Mouse (Mus musculus): ENCODE results near the gene Isoc2a. TPM values are rescaled to one million over a fixed set of nuclear protein-coding genes. Genes with fewer than 3 reads are reported as not detected.

The Isoc2a gene
- polyA plus RNA-seq, 1 experiment from 2014 or later = 0.53 TPM

DNA sequence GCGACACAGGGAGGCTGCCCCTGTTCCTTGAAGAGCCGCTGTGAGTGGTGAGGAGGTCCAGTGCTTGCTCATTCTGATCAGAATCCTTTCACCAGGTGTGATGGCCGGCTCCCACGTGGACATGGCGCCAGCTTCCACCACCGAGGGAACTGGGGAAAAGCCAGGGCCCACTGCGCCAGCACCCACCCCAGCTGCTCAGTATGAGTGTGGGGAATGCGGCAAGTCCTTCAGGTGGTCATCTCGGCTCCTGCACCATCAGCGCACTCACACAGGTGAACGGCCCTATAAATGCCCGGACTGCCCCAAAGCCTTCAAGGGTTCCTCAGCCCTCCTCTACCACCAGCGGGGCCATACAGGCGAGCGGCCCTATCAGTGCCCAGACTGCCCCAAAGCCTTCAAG, 41.7 kb downstream of the Isoc2a start:
- Histone ChIP-seq H3K4me3 (ENCODE audit: low read depth, low read length) (no peak overlapping the region), H3K27me3 (replicated peaks; ENCODE audit: control insufficient read depth, insufficient read depth, low read length) (no peaks in the 10 kb centered on the region), H3K9ac (ENCODE audit: low read length) (no peak overlapping the region), H3K36me3 (ENCODE audit: control insufficient read depth, insufficient read depth, low read length) (peaks cover 41% of the 10 kb centered on the region), H3K9me3 (replicated peaks; ENCODE audit: control insufficient read depth, low read length) (no peaks in the 10 kb centered on the region), H3K4me1 (ENCODE audit: control insufficient read depth, insufficient read depth, low read length) (peaks cover 25% of the 10 kb centered on the region), H3K27ac (ENCODE audit: low read depth, low read length) (no peak overlapping the region), H3K4me2 (ENCODE audit: low read length) (no peak overlapping the region)
- DNase-seq (ENCODE audit: low spot score) (no peak), ATAC-seq (no peak)
- 90% methylated on average over 15 of the region's 15 CpGs for WGBS

DNA sequence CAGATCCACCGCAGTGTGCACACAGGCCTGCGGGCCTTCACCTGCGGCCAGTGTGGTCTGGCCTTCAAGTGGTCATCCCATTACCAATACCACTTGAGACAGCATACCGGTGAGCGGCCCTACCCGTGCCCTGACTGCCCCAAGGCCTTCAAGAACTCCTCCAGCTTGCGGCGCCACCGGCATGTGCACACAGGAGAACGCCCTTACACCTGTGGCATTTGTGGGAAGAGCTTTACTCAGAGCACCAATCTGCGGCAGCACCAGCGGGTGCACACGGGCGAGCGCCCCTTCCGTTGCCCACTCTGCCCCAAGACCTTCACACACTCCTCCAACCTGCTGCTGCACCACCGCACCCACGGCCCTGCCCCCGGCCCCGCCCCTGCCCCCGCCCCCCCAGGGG, 42.1 kb downstream of the Isoc2a start:
- H3K36me3 ChIP-seq (ENCODE audit: control insufficient read depth, insufficient read depth, low read length) = peaks cover 41% of the 10 kb centered on the region
- peaks cover 29% of the 10 kb centered on the region for H3K4me1 ChIP-seq (ENCODE audit: control insufficient read depth, insufficient read depth, low read length)

DNA sequence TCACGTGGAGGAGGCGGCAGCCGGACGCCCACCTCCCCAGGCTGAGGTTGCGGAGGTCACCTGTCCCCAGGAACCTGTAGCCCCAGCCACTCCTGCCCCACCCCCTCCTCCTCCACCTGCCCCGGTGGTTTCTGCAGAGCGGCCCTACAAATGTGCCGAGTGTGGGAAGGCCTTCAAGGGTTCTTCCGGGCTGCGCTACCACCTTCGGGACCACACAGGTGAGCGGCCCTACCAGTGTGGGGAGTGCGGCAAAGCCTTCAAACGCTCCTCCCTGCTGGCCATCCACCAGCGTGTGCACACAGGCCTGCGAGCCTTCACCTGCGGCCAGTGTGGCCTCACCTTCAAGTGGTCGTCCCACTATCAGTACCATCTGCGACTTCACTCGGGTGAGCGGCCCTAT, 43.0 kb downstream of the Isoc2a start:
- H3K9ac ChIP-seq (ENCODE audit: low read length) = no peak overlapping the region
- no peaks in the 10 kb centered on the region for H3K9me3 ChIP-seq (replicated peaks; ENCODE audit: control insufficient read depth, low read length)
- H3K4me2 ChIP-seq (ENCODE audit: low read length) = no peak overlapping the region
- H3K36me3 ChIP-seq (ENCODE audit: control insufficient read depth, insufficient read depth, low read length) = peaks cover 41% of the 10 kb centered on the region
- DNase-seq (ENCODE audit: low spot score) = no peak
- H3K27me3 ChIP-seq (replicated peaks; ENCODE audit: control insufficient read depth, insufficient read depth, low read length) = no peaks in the 10 kb centered on the region
- peaks cover 33% of the 10 kb centered on the region for H3K4me1 ChIP-seq (ENCODE audit: control insufficient read depth, insufficient read depth, low read length)
- ATAC-seq = no peak
- WGBS = 91% methylated on average over 21 of the region's 21 CpGs
- H3K4me3 ChIP-seq (ENCODE audit: low read depth, low read length) = no peak overlapping the region
- H3K27ac ChIP-seq (ENCODE audit: low read depth, low read length) = no peak overlapping the region

More for the DNA sequence above, 42.1 kb downstream of the Isoc2a start:
- Histone ChIP-seq H3K27ac (ENCODE audit: low read depth, low read length) (no peak overlapping the region), H3K9ac (ENCODE audit: low read length) (no peak overlapping the region), H3K9me3 (replicated peaks; ENCODE audit: control insufficient read depth, low read length) (no peaks in the 10 kb centered on the region), H3K4me2 (ENCODE audit: low read length) (no peak overlapping the region), H3K27me3 (replicated peaks; ENCODE audit: control insufficient read depth, insufficient read depth, low read length) (no peaks in the 10 kb centered on the region), H3K4me3 (ENCODE audit: low read depth, low read length) (no peak overlapping the region)
- ATAC-seq (no peak), DNase-seq (ENCODE audit: low spot score) (no peak)
- 85% methylated on average over 21 of the region's 21 CpGs for WGBS

DNA sequence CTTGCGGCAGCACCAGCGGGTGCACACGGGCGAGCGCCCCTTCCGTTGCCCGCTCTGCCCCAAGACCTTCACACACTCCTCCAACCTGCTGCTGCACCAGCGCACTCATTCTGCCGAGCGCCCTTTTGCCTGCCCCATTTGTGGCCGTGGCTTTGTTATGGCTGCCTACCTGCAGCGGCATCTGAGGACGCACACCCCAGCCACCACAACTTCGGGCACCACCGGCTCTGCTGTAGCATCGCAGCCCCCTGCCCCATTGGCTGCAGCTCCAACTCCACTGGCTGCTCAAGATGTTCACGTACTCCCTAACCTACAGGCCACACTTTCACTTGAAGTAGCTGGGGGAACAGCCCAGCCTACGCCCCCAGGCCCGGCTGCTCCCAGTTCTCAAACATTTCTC, 43.5 kb downstream of the Isoc2a start:
- Histone ChIP-seq H3K9ac (ENCODE audit: low read length) (no peak overlapping the region), H3K27me3 (replicated peaks; ENCODE audit: control insufficient read depth, insufficient read depth, low read length) (no peaks in the 10 kb centered on the region), H3K36me3 (ENCODE audit: control insufficient read depth, insufficient read depth, low read length) (peaks cover 41% of the 10 kb centered on the region), H3K4me1 (ENCODE audit: control insufficient read depth, insufficient read depth, low read length) (peaks cover 38% of the 10 kb centered on the region), H3K4me3 (ENCODE audit: low read depth, low read length) (no peak overlapping the region), H3K9me3 (replicated peaks; ENCODE audit: control insufficient read depth, low read length) (no peaks in the 10 kb centered on the region), H3K27ac (ENCODE audit: low read depth, low read length) (peak overlapping the region; percentile 96; the same call in 1 of the 2 replicates), H3K4me2 (ENCODE audit: low read length) (no peak overlapping the region)
- 85% methylated on average over 18 of the region's 19 CpGs for WGBS
- ATAC-seq (no peak), DNase-seq (ENCODE audit: low spot score) (no peak)

DNA sequence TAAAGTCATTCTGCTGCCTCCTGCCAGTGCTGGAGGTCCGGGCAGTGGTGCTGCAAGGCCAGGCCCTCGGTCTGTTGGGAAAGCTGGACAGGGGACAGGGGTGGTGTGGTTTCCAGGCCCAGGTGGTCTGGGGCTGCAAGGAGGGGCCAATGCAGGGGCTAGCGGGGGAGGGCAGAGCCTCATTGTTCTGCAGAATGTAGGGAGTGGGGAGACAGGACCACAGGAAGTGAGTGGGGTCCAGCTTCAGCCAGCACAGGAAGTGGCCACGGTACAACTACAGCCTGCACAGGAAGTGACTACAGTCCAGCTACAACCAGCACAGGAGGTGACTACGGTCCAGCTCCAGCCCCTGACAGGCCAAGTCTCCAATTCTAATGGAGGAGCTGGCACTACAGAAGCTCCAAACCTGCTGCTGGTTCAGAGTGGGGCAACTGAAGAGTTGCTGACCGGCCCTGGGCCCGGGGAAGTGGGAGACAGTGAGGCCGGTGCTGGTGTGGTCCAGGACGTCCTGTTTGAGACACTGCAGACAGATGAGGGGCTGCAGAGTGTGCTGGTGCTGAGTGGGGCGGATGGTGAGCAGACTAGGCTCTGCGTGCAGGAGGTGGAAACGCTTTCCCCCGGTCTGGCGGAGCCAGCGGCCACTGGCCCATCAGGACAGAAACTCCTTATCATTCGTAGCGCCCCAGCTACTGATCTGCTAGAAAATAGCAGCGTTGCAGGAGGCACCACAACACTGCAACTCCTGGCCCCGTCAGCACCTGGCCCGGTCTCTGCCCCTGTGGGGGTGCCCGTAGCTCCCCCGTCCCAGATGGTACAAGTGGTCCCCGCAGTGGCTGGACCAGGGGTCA, 44.2 kb downstream of the Isoc2a start:
- Histone ChIP-seq H3K4me2 (ENCODE audit: low read length) (peak overlapping the region; percentile 91; the same call in 1 of the 2 replicates), H3K4me1 (ENCODE audit: control insufficient read depth, insufficient read depth, low read length) (peaks cover 41% of the 10 kb centered on the region), H3K9ac (ENCODE audit: low read length) (peak overlapping the region; percentile 40), H3K4me3 (ENCODE audit: low read depth, low read length) (no peak overlapping the region), H3K9me3 (replicated peaks; ENCODE audit: control insufficient read depth, low read length) (no peaks in the 10 kb centered on the region), H3K36me3 (ENCODE audit: control insufficient read depth, insufficient read depth, low read length) (peaks cover 41% of the 10 kb centered on the region), H3K27me3 (replicated peaks; ENCODE audit: control insufficient read depth, insufficient read depth, low read length) (no peaks in the 10 kb centered on the region), H3K27ac (ENCODE audit: low read depth, low read length) (peak overlapping the region; percentile 96)
- ATAC-seq (no peak), DNase-seq (ENCODE audit: low spot score) (no peak)
- WGBS = 59% methylated on average over 23 of the region's 23 CpGs

DNA sequence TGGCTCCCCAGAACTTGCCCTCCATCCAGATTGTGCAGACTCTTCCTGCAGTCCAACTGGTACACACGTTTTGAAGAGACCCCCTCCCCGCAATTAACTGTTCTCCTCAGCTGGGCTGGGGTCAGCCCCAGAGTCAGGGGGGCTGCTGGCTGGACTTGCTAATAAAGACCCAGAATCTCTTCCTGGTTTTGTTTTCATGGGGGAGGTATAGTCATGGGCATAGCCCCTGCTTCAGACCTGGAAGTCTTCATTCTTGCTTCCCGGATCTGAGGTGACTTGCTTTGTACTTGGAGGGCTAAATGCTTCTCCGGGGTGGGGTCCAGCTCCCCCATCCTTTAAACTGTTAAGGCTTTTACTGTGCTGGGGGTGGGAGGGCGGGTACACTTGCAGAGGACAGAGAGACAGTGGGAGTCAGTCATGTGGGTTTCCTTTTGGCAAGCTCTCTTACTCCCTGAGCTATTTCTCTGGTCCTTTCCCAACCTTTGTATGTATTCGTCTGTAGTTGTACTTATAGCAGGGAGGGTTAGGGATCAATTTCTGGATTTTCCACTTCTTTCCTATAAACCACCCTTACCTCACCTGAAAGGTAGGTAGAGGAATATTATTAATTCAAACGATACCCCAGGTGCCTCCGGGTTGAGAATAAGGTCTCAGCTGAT, 45.0 kb downstream of the Isoc2a start, which contains the start of gene Nat14:
Gene Nat14, plus strand, starts transcription at position 205 of the 659 bp plus-strand sequence.
- Histone ChIP-seq H3K9me3 (replicated peaks; ENCODE audit: control insufficient read depth, low read length) (no peaks in the 10 kb centered on the region), H3K4me3 (ENCODE audit: low read depth, low read length) (peak within 1 kb of the TSS; percentile 34), H3K4me2 (ENCODE audit: low read length) (peak within 1 kb of the TSS; percentile 91), H3K4me1 (ENCODE audit: control insufficient read depth, insufficient read depth, low read length) (peaks cover 35% of the 10 kb centered on the region), H3K27me3 (replicated peaks; ENCODE audit: control insufficient read depth, insufficient read depth, low read length) (no peaks in the 10 kb centered on the region), H3K36me3 (ENCODE audit: control insufficient read depth, insufficient read depth, low read length) (peaks cover 41% of the 10 kb centered on the region), H3K9ac (ENCODE audit: low read length) (peak within 1 kb of the TSS; percentile 75), H3K27ac (ENCODE audit: low read depth, low read length) (peak within 1 kb of the TSS; percentile 96)
- 28% methylated on average over 8 of the region's 8 CpGs for WGBS
- DNase-seq (ENCODE audit: low spot score) (no peak), ATAC-seq (no peak)

DNA sequence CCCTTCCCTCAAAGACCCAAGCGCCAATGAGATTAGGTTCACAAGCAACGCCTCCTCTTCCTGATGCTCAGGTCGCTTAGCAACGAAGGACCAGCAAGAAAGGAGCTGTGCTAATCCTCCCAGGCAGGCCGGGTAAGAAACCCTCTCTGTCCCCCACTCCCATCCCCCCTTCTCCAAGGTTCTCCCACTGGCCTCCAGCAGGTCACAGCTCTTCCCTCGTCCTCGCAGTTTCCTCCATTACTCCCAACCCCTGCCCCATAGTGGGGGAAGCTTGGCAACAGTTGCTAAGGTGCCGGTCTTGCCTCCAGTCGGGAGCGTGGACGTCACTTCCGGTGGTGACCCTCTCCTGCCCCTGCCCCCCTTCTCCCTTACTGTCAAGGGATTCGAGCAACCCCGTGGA, 45.6 kb downstream of the Isoc2a start:
- under 1% methylated on average over 14 of the region's 14 CpGs for WGBS
- Histone ChIP-seq H3K4me2 (ENCODE audit: low read length) (peak overlapping the region; percentile 91), H3K9ac (ENCODE audit: low read length) (peak overlapping the region; percentile 75), H3K27me3 (replicated peaks; ENCODE audit: control insufficient read depth, insufficient read depth, low read length) (no peaks in the 10 kb centered on the region), H3K27ac (ENCODE audit: low read depth, low read length) (peak overlapping the region; percentile 96), H3K36me3 (ENCODE audit: control insufficient read depth, insufficient read depth, low read length) (peaks cover 39% of the 10 kb centered on the region), H3K9me3 (replicated peaks; ENCODE audit: control insufficient read depth, low read length) (no peaks in the 10 kb centered on the region), H3K4me3 (ENCODE audit: low read depth, low read length) (peak overlapping the region; percentile 34), H3K4me1 (ENCODE audit: control insufficient read depth, insufficient read depth, low read length) (peaks cover 35% of the 10 kb centered on the region)
- DNase-seq (ENCODE audit: low spot score) (peak; percentile 95), ATAC-seq (peak; percentile 85)

DNA sequence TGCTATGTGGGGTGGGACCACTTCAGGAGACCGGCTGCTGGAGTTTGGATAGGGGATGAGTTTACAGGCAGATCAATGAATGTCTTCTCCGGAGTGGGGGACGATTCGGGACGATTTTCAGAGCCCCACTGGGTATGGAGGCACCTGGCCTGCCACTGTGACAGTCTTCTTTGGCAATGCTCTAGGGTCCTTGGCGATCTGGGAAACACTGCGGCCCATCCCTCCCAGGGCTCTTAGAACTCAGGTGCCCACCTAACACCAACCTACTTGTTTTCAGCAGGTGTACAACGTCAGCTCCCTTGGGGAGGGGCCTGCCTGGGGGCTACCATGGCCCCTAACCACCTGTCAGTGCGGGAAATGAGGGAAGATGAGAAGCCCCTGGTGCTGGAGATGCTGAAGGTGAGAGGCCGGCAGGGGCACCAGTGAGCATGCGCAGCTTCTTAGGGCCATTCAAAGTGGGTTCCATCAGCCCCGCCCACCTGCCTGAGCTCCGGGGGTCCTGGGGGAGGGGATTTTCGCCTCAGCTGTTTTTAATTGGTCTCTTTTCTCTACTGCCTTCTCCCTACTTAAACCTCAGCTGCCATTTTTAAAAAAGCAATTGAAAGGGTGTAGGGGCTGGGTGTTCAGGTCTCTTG, 46.1 kb downstream of the Isoc2a start:
- DNase-seq (ENCODE audit: low spot score) = peak; percentile 94
- H3K4me2 ChIP-seq (ENCODE audit: low read length) = peak overlapping the region; percentile 91
- no peaks in the 10 kb centered on the region for H3K27me3 ChIP-seq (replicated peaks; ENCODE audit: control insufficient read depth, insufficient read depth, low read length)
- H3K9ac ChIP-seq (ENCODE audit: low read length) = peak overlapping the region; percentile 75
- WGBS = 2% methylated on average over 14 of the region's 14 CpGs
- H3K9me3 ChIP-seq (replicated peaks; ENCODE audit: control insufficient read depth, low read length) = no peaks in the 10 kb centered on the region
- peak overlapping the region; percentile 34 for H3K4me3 ChIP-seq (ENCODE audit: low read depth, low read length)
- H3K4me1 ChIP-seq (ENCODE audit: control insufficient read depth, insufficient read depth, low read length) = peaks cover 35% of the 10 kb centered on the region
- H3K36me3 ChIP-seq (ENCODE audit: control insufficient read depth, insufficient read depth, low read length) = peaks cover 34% of the 10 kb centered on the region
- peak overlapping the region; percentile 96 for H3K27ac ChIP-seq (ENCODE audit: low read depth, low read length)
- peak; percentile 56 for ATAC-seq

All from forebrain, embryonic 14.5 days (tissue).